Mouse (Mus musculus) spleen, postnatal 36 days (tissue): ENCODE results near the gene Cd2.
A peak's percentile ranks its signal among the peaks of the same experiment; 100 is the strongest.

ENCODE experiments used
- DNase-seq, 2 experiments: peaks; one replicate each; pipeline ENCODE4 v3.0.0; 2022; ENCODE audit warnings: low spot score in 2 of 2, mixed read lengths in 1 of 2

Cd2 gene

GRCm38 (mm10) chr3:101293571-101294135 is 5.9 kb upstream of the Cd2 start:
- no peak for DNase-seq

DNA sequence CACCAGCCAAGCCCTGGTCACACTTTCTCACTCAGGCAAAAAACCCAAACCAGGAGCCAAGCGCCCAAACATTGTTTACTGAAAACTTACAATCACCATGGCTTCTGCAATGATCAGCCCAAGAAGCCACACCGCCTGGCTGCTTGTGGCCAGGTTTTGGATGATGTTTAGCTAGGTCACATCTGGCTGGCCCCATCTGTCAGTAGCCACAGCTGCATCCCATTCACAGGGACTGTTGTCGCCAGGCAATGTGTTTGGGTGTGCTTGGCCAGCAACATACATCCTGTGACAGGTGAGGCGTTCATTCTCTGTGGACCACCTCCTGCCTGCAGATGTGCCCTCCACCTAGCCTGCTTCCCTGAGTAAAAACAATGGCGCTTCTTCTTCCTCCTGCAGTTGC is 4.9 kb upstream of the Cd2 start:
- DNase-seq: peak in 1 of 2 experiments; percentile 46

DNA sequence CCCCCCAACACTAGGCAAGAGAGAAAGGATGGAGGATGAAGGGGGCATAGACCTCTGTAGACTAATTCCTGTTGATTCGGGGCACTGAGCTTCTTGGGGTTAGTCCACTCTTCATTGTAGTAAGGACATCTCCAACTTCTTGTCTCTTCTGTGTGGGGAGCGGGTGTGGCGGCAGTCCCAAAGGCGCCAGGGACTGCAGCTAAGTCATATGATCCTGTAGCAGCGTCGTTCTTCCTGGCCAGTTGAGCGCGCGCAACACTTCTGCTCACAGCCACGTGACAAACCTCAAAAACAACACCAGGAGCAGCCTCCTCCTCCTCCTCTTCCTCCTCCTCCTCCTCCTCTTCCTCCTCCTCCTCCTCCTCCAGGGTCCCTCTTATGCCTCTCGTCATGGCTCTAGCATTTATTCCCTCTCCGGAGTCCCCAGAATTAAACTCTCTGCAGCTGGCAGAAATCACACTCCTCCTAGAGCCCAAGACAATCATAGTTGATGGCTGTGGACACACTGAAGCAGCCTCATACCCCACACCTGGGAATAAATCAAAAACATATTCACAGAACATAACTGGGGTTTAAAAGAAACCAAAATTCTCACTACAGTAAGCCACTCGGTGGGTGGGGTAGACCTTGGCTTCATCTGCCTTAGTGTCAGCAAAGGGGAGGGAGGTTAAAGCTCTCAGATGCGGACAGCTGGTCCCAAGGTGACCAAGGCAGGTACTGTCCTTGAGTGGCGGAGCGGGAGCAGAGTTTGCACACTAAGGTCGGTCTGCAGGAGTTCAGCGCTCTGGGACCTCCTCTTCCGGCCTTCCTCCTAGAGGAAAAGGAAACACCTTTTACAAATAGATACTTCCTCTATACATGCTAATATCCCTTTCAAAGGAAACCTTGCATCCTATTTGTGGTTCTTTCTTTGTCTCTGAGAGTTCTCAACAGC is 3.1 kb upstream of the Cd2 start:
- peak in 1 of 2 experiments; percentile 59 for DNase-seq

- no peak for DNase-seq
Observed at GRCm38 (mm10) chr3:101290036-101290435, 2.3 kb upstream of the Cd2 start.

DNA sequence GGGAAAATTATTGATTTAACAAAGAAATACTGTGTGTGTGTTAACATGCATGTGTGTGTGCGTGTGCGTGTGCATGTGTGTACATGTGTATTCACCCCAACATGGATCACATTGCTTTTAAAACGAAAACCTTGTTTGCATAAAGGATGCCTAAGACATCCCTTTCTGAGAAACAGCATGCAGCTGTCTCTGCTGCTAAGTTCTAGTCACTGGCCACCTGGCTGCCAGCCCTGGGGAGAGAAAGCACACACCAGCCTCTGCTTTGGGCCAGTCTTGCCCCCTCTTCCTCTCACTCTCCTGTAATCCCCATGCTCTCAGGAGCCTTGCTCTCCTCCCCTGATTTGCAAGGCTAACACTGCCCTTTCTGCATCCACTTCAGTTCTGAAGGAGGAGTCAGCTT is 1.7 kb upstream of the Cd2 start:
- no peak for DNase-seq

DNA sequence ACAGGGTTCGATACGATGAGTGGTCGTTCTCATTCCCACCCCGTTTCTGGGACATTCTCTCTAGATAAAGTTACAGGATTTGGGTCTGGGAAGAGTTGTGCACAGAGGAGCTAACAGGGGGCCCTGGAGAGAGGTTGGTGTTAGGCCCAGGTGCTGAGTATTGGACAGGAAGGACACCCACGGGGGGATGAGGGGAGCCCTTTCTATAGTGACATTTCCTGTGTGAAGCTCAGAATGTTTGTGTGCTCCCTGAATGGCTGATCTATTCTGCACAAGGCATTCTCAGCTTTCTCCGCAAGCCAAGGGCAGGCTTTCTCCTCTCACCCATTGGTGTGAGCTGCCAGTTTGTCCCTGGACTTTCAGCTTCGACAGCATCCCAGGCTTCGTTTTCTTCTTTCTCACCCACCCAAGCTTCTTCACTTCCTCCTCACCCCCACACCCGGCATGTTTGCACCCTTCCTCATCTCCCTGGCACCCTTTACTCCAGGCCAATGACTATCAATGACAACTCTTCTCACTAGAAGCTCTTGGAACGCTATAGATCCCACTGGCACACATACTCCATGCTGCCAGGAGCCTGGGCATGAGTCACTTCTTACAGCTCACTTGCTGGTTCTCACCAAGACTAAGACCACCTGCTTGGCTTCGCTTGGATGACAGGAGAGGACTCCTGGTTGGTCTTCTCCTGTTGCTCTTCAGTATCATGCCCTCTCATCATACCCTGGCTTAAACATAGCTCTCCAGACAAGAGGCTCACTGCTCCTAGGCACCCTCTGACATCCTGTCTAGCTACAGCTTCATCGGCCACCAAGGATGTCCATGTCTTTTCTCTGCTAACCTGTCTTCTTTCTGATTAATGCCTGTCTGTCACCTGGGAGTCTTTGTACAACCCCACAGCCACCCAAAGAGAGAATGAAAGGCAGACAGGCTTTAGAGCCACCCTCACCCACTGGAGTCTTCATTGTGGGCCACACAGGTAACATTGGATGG is 1.1 kb downstream of the Cd2 start:
- DNase-seq: peak in 1 of 2 experiments; percentile 52

DNA sequence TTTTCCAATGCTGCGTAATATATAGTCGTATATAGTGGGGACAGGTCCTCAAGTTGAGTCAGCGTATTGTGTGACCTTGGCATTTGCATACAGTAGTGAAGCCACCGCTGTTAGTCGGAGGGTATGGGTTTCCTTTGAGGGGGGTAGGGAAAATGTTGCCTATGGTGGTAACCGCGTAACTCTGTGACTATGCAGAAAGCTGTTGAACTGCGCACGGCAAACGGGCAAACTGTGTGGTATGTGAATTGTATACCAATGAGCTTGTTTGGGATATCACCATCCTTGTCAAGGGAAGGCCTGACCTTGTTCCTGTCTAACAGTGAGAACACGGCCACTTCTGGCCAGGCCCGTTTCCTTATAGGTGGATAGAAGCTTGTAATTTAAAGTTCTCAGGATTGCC is 1.9 kb downstream of the Cd2 start:
- DNase-seq: no peak

DNA sequence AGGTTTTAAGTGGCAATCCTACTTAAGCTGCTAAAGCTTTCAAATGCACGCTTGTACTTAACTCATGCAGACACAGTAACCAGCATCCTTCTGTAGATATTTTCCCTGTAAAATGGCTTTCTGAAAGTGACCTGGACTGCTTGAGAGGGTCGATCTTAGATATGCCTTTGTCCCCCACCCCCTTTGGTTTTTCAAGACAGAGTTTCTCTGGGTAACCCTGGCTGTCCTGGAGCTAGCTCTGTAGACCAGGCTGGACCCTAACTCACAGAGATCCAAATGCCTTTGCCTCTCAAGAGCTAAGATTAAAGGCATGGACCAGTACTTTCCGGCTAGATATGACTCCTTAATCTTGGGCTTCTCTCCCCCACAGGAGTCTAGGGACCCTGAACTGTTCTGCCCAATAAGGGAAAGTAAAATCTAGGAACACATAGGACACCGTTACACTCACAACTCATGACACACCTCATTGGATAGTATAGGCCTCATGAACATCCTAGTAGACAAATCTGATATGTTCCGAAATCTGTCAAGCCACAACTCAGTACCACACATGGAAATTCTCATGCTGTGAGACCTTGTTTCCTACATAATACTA is 2.6 kb downstream of the Cd2 start:
- DNase-seq: no peak

DNA sequence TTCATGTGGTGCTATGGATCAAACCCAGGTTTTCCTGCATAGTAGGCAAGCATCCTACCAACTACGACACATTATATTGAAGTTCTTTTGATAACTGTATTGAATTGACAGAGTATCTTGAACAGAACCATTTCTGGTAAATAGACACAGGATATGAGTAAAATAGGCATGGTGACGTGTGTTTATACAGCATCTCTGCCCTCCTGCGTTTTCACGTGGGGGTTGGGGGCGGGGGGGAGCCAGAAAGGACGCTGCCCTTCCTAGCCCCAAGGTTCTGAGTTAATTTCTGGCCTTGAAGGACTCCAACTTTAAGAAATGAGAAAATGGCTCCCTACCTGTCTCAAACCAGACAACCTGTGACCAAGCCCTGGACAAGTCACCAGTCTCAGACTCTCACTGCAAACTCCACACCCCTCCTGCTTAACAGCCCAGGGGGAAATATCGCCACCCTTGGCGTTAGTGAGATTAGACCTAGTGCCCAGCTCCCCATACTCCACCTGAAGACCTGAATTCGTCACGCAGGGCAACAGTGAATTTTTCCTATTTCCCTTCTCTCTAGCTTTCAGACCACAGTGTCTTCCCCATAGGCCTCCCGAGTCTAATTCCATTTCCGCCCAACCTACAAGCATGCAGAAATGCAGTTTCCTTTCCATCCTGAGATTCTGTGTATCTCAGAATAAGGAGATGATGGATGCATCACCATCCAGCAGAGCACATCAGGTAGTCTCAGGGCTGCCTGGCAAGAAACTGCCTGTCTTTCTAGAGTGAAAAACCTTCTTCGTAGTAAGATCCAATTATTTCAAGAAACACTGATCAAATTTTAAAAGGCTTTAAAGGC is 3.7 kb downstream of the Cd2 start:
- no peak for DNase-seq

DNA sequence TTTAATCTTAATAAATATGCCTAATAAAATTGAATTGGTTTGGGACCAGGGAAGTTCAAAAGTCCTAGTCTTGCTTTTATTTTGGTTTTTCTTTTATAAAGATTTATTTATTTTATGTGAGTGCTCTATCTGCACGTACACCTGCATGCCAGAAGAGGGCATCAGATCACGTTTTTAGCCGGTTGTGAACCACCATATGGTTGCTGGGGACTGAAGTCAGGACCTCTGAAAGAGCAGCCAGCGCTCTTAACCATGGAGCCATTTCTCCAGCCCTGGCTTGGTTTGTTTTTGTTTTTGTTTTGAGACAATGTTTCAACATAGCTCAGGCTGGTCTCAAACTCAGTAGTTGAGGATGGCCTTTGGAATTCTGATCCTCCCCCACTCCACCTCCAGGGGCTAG is 4.3 kb downstream of the Cd2 start:
- no peak for DNase-seq

- no peak for DNase-seq
Observed at GRCm38 (mm10) chr3:101282556-101283180, 5.1 kb downstream of the Cd2 start.

DNA sequence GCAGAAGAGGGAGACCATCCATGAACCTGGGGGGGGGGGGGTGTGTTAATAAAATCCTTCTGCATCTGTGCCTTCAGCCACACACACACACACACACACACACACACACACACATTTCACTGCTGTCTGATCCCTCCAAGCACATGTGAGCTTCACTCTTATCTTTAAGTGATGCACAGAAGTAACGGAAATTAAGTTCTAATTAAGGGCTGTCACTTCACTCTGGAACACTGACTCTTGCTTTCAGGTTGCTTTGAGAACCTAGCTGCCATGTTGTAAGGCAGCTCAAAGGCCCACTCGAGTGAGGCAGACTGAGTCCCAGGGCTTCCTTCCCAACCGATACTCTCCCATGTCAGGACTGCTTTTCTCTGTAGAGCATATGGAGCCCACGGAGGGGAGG is 5.9 kb downstream of the Cd2 start:
- no peak for DNase-seq

- no peak for DNase-seq
Observed at GRCm38 (mm10) chr3:101280348-101281311, 7.1 kb downstream of the Cd2 start.

- DNase-seq: no peak
Observed at GRCm38 (mm10) chr3:101279561-101279960, 8.2 kb downstream of the Cd2 start.

- DNase-seq: no peak
Observed at GRCm38 (mm10) chr3:101278396-101278795, 9.3 kb downstream of the Cd2 start.

GRCm38 (mm10) chr3:101277830-101278229 is 9.9 kb downstream of the Cd2 start:
- no peak for DNase-seq

DNA sequence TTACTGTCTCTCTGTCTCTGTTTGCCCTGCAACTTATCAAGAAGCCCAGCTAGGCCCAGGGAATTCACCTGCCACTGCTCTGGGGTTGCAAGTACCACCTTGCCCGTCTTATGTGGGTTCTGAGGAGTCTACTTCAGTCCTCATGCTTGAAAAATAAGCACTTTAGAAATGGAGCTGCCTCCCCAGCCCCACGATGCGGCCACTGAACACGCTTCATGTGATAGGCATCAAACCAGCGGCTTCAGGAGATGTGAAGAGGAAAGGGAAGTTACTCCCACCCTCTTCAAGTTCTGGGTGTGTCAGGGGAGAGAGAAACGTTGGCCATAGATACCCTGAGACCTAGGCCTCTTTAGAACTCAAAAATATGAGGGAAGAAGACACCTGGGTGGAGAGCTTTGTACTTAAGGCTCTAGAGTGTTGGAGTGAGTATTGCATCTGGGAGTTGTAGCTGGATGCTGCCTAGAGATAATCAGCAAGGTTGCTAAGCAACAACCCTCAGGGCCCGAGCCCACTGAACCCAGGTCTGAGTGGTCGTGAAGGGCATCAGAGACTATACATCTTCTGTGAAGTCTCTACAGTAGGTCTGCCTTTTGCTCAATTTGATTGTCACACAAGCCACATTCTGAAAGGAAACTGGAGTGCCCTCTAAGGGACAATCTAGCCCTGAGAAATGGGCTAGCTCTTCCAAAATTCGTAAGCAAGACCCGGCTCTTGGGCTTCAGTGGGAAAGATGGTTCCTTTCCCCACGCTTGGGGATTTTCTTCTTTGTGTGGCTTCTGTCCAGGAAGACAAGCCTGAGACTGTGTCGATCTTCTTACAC is 11.0 kb downstream of the Cd2 start:
- DNase-seq: peak; percentile 48 to 59

DNA sequence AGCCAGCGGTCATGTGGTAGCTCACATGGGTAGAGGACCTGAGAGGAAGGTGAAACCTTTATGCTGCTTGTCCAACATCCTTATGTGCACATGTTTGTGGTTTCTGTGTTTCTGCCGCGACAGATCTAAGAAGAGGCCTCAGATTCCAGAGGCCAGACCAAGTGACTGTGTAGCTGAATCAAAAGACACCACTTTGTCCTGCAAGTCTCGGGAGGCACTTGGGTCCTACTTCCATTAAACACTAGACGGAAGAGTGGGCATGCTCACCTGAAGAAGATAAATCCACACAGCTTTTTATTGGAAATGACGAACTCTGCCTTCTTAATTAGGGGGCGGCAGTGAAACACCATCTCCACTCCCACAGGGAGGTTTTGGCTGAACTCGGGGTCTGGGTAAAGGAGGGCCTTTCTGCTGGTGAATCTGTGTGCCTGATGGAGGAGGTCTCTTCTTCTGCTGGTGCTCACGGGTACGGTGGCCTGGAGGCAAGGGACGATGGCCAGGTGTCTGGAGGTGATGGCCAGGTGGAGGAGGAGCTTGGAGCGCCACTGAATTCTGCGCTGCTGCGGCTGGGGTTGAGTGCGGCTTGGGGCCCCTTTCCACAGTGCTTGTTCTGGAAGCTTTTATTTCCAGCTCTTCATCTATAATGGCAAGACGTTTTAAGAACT is 12.0 kb downstream of the Cd2 start:
- no peak for DNase-seq
